Mouse (Mus musculus) CH12.LX (cell line): Measurements from ENCODE around the gene Mfsd2a. TPM values are rescaled to one million over a fixed set of nuclear protein-coding genes. Genes with fewer than 3 reads are reported as not detected.

Experiments used
- DNase-seq: peaks from one replicate; pipeline ENCODE4 v3.0.0-alpha.2; 2013; ENCODE audit errors: extremely low read depth
- H3K27ac ChIP-seq: 2 replicates; pipeline ENCODE4 v1.5.1; 2012; ENCODE audit warnings: low read depth, mild to moderate bottlenecking, control low read depth, moderate library complexity; ENCODE audit not compliant: insufficient read depth
- H3K27me3 ChIP-seq: replicated peaks from 2 replicates; pipeline ENCODE3; 2012; ENCODE audit warnings: inconsistent platforms
- H3K36me3 ChIP-seq, 2 experiments: replicated peaks in 1 of 2; 2 replicates each; pipeline versions ENCODE3 to v1.6.1; 2012; ENCODE audit warnings: inconsistent platforms in 1 of 2, low read length in 1 of 2, mild to moderate bottlenecking in 1 of 2, mixed read lengths in 1 of 2, moderate library complexity in 1 of 2; ENCODE audit not compliant: control insufficient read depth in 1 of 2, insufficient read depth in 1 of 2
- H3K4me1 ChIP-seq, 2 experiments: 2 replicates each; pipeline ENCODE4 v1.6.1; 2012; ENCODE audit warnings: inconsistent platforms in 1 of 2, moderate library complexity in 1 of 2; ENCODE audit not compliant: insufficient read depth in 2 of 2, control insufficient read depth in 1 of 2
- H3K4me2 ChIP-seq: 2 replicates; pipeline ENCODE4 v1.6.1; 2012; ENCODE audit warnings: low read depth, mild to moderate bottlenecking, control low read depth; ENCODE audit not compliant: poor library complexity, insufficient read depth, severe bottlenecking
- H3K4me3 ChIP-seq, 3 experiments: fragments of 150-350 bp in 1 of 3; sonication (generic) in 1 of 3; replicated peaks in 1 of 3; 2 replicates each; pipeline versions ENCODE3 to v1.5.1; 2011 to 2012; ENCODE audit warnings: low read depth in 2 of 3, low read length in 2 of 3, mild to moderate bottlenecking in 2 of 3, moderate library complexity in 2 of 3, control low read depth in 1 of 3, improper control_type of control experiment in 1 of 3, inconsistent platforms in 1 of 3, mixed read lengths in 1 of 3; ENCODE audit not compliant: poor library complexity in 1 of 3
- H3K79me2 ChIP-seq: replicated peaks from 2 replicates; pipeline ENCODE4 v1.6.1; 2012; ENCODE audit warnings: mild to moderate bottlenecking, moderate library complexity; ENCODE audit not compliant: control insufficient read depth, poor library complexity, insufficient read depth, severe bottlenecking; ENCODE audit errors: extremely low read depth
- H3K9ac ChIP-seq: 2 replicates; pipeline ENCODE4 v1.6.1; 2012; ENCODE audit warnings: low read depth, mild to moderate bottlenecking, control low read depth, moderate library complexity; ENCODE audit not compliant: insufficient read depth
- H3K9me3 ChIP-seq: replicated peaks from 2 replicates; pipeline ENCODE3; 2012; ENCODE audit warnings: low read length, inconsistent platforms, mixed read lengths
- CHD1 ChIP-seq: IDR thresholded peaks from 2 replicates; pipeline ENCODE4 v1.6.1; 2012; ENCODE audit warnings: low read depth, low read length, improper control_type of control experiment, inconsistent platforms
- CHD2 ChIP-seq: IDR thresholded peaks from 2 replicates; pipeline ENCODE4 v1.6.1; 2011; ENCODE audit warnings: low read length, improper control_type of control experiment
- E2F4 ChIP-seq: IDR thresholded peaks from 2 replicates; pipeline ENCODE4 v1.6.1; 2011; ENCODE audit warnings: low read depth, low read length, improper control_type of control experiment; ENCODE audit not compliant: insufficient replicate concordance
- ETS1 ChIP-seq: conservative IDR thresholded peaks from 2 replicates; pipeline ENCODE4 v1.6.1; 2012; ENCODE audit warnings: low read depth, mild to moderate bottlenecking, inconsistent platforms, low read length, improper control_type of control experiment, moderate library complexity
- GABPA ChIP-seq: IDR thresholded peaks from 2 replicates; pipeline ENCODE4 v1.6.1; 2012; ENCODE audit warnings: low read depth, low read length, improper control_type of control experiment, inconsistent platforms; ENCODE audit not compliant: insufficient replicate concordance
- JUND ChIP-seq: conservative IDR thresholded peaks from 2 replicates; pipeline ENCODE4 v1.6.1; 2011; ENCODE audit warnings: low read depth, low read length, improper control_type of control experiment
- KAT2A ChIP-seq: IDR thresholded peaks from 2 replicates; pipeline ENCODE4 v1.6.1; 2012; ENCODE audit warnings: low read length, improper control_type of control experiment, inconsistent platforms; ENCODE audit not compliant: insufficient replicate concordance
- MEF2A ChIP-seq: IDR thresholded peaks from 2 replicates; pipeline ENCODE4 v1.6.1; 2014; ENCODE audit warnings: low read depth, mild to moderate bottlenecking, inconsistent platforms, low read length, improper control_type of control experiment, borderline replicate concordance
- NRF1 ChIP-seq: IDR thresholded peaks from 2 replicates; pipeline ENCODE4 v1.6.1; 2014; ENCODE audit warnings: low read depth, mild to moderate bottlenecking, inconsistent platforms, low read length, improper control_type of control experiment, moderate library complexity
- POLR2AphosphoS2 ChIP-seq: IDR thresholded peaks from 2 replicates; pipeline ENCODE4 v1.6.1; 2011; ENCODE audit warnings: low read depth, low read length, improper control_type of control experiment
- RCOR1 ChIP-seq: conservative IDR thresholded peaks from 2 replicates; pipeline ENCODE4 v1.6.1; 2012; ENCODE audit warnings: low read depth, mild to moderate bottlenecking, inconsistent platforms, low read length, improper control_type of control experiment
- SIN3A ChIP-seq: IDR thresholded peaks from 2 replicates; pipeline ENCODE4 v1.6.1; 2012; ENCODE audit warnings: low read length, improper control_type of control experiment, inconsistent platforms
- SMC3 ChIP-seq: IDR thresholded peaks from 2 replicates; pipeline ENCODE4 v1.6.1; 2011; ENCODE audit warnings: low read depth, low read length, improper control_type of control experiment
- TBP ChIP-seq: conservative IDR thresholded peaks from 2 replicates; pipeline ENCODE4 v1.6.1; 2011; ENCODE audit warnings: low read depth, low read length, improper control_type of control experiment
- USF1 ChIP-seq: IDR thresholded peaks from 2 replicates; pipeline ENCODE4 v1.6.1; 2014; ENCODE audit warnings: low read depth, mild to moderate bottlenecking, inconsistent platforms, low read length, improper control_type of control experiment
- USF2 ChIP-seq: conservative IDR thresholded peaks from 2 replicates; pipeline ENCODE4 v1.6.1; 2011; ENCODE audit warnings: low read depth, low read length, improper control_type of control experiment
- ZKSCAN1 ChIP-seq: IDR thresholded peaks from 2 replicates; pipeline ENCODE4 v1.6.1; 2012; ENCODE audit warnings: low read depth, inconsistent platforms, low read length, improper control_type of control experiment, borderline replicate concordance
- dilution Hi-C: fragments of 300-500 bp; cut with MboI; formaldehyde crosslinking; loops from 2 replicates; pipeline ENCODE4 v1.14.3; 2020; ENCODE audit warnings: low sequenced_read_pairs; ENCODE audit not compliant: extremely low pct_unique_long_range_greater_than_20kb, extremely low pct_ligation_motif_present
- in situ Hi-C: fragments of 300-500 bp; cut with MboI; formaldehyde crosslinking; loops from 3 replicates; pipeline ENCODE4 v1.14.3; 2019; ENCODE audit warnings: low sequenced_read_pairs, low pct_ligation_motif_present, low pct_unique_long_range_greater_than_20kb, mixed read lengths
- polyA plus RNA-seq: library from polyadenylated mRNA; unstranded; fragments of >175 nt; gene quantifications from 2 replicates; pipeline ENCODE4 v1.2.1, GENCODE M21; 2012; ENCODE audit warnings: low read depth; ENCODE audit not compliant: insufficient read length
- total RNA-seq, 2 experiments: library from RNA; depleted of rRNA; stranded (reverse); fragments of 300-350 nt in 1 of 2; fragments of >200 nt in 1 of 2; gene quantifications; 2 replicates each; pipeline ENCODE4 v1.2.3; 2012 to 2014

The Mfsd2a gene
- total and polyA plus RNA-seq, 3 experiments, result 17.3 to 18.3 (median 17.4) TPM

- Histone ChIP-seq H3K4me2 (no peak overlapping the region), H3K9me3 (no peaks in the 10 kb centered on the region), H3K79me2 (no peaks in the 10 kb centered on the region), H3K27ac (no peak overlapping the region), H3K27me3 (no peaks in the 10 kb centered on the region), H3K4me1 (peaks cover 0 to 13% of the 10 kb centered on the region in 2 experiments; a peak in 2 of 4 replicates), H3K4me3 (no peak overlapping the region), H3K9ac (no peak overlapping the region), H3K36me3 (peaks cover 0 to 5% of the 10 kb centered on the region in 2 experiments)
- DNase-seq, result no peak
- no peak for TF ChIP-seq JUND
- TF ChIP-seq ETS1, result no peak
- dilution Hi-C loops, result no loop called here
- in situ Hi-C loops, result no loop called here
These were observed 38.1 kb downstream of the Mfsd2a start for GRCm38 (mm10) chr4:122922841-122923240.

GRCm38 (mm10) chr4:122915985-122916384 lies 45.0 kb downstream of the Mfsd2a start:
- Histone ChIP-seq H3K4me3 (no peak overlapping the region), H3K4me1 (no peaks in the 10 kb centered on the region), H3K4me2 (no peak overlapping the region), H3K9me3 (peaks cover 14% of the 10 kb centered on the region), H3K27ac (no peak overlapping the region), H3K79me2 (no peaks in the 10 kb centered on the region)
- in situ Hi-C loops, result loop anchor here (10.0 kb wide), 1 partner anchor 69 kb away; no protein-coding TSS in a partner anchor
- no peak for DNase-seq
- dilution Hi-C loops, result no loop called here
- TF ChIP-seq GABPA (no peak), NRF1 (no peak), POLR2AphosphoS2 (no peak), SMC3 (no peak), USF1 (no peak), ETS1 (no peak), KAT2A (no peak), MEF2A (no peak), RCOR1 (no peak), TBP (no peak), E2F4 (no peak), ZKSCAN1 (no peak), JUND (no peak), CHD2 (no peak), SIN3A (no peak), CHD1 (no peak), USF2 (no peak)
- TF ChIP-seq, all 38 proteins: peak for 0
- H3K27me3 ChIP-seq, result no peaks in the 10 kb centered on the region
- no peak overlapping the region for H3K9ac ChIP-seq
- H3K36me3 ChIP-seq, result no peaks in the 10 kb centered on the region
